Mouse (Mus musculus): Measurements from ENCODE around the gene Plk5. TPM values are rescaled to one million over a fixed set of nuclear protein-coding genes. Genes with fewer than 3 reads are reported as not detected.
A peak's percentile ranks its signal among the peaks of the same experiment; 100 is the strongest.
"Not testable (repeated sequence)": the region's sequence is repeated elsewhere in the genome, so short reads cannot be mapped to it uniquely, and the experiment has no call there.

Plk5 gene
- polyA plus RNA-seq, 1 experiment from 2014 or later: 0.50 TPM

GRCm38 (mm10) chr10:80336263-80336662 is 20.0 kb upstream of the Plk5 start:
- Histone ChIP-seq H3K4me3 (no peak overlapping the region), H3K27ac (no peak overlapping the region), H3K4me2 (replicated peaks) (no peak overlapping the region), H3K9me3 (replicated peaks) (no peaks in the 10 kb centered on the region), H3K27me3 (peaks cover 35% of the 10 kb centered on the region), H3K4me1 (peaks cover 8% of the 10 kb centered on the region; the same call in 1 of the 2 replicates), H3K36me3 (no peaks in the 10 kb centered on the region), H3K9ac (no peak overlapping the region)
- no peak for ATAC-seq (ENCODE audit: low FRiP score)
- WGBS: 88% methylated on average over 12 of the region's 12 CpGs

DNA sequence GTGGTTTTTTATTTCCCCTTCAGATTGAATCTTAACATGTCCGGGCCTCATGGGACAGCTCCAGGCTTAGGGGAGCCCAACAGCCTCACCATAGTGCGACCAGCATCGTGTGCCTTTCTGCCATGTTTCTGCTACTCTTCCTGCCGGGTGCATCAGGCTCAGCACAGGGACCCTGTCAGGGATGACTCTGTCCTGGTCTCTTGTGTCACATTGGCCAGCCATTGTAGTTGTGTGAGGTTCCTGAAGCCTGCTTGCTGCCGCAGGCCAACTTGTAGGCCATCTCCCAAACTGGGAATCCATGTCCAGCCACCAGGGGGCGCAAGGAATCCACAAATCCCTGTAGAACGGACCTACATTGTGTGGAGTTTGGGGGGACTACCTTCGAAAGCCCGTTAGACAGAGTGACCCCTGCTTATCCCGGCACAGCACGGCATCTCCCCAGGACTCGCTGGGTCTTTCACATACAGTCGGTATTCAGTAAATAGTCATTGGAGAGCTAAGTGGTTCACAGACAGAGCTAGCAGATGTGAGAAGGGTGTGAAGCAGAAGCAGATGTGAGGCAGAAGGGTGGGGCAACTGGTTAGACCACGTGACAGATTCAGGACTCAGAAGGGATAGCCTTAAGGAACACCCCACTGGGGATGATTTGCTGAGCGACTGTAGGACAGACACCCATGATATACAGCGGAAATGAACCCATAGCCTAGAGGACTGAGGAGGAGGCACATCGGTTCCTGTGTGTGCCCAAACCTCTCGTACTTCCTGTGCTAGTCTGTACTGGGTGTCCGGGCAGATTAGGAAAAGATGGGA is 16.1 kb upstream of the Plk5 start:
- no peak overlapping the region for H3K27ac ChIP-seq
- peaks cover 35% of the 10 kb centered on the region for H3K4me1 ChIP-seq
- 22% methylated on average over 19 of the region's 19 CpGs for WGBS
- no peak overlapping the region for H3K9ac ChIP-seq
- no peaks in the 10 kb centered on the region for H3K36me3 ChIP-seq
- H3K9me3 ChIP-seq (replicated peaks): no peaks in the 10 kb centered on the region
- H3K4me2 ChIP-seq (replicated peaks): 0 out of 2 replicates have a peak overlapping the region, but pooled peaks have one; percentile 13
- H3K27me3 ChIP-seq: peaks cover 61% of the 10 kb centered on the region
- no peak for ATAC-seq (ENCODE audit: low FRiP score)
- no peak overlapping the region for H3K4me3 ChIP-seq

DNA sequence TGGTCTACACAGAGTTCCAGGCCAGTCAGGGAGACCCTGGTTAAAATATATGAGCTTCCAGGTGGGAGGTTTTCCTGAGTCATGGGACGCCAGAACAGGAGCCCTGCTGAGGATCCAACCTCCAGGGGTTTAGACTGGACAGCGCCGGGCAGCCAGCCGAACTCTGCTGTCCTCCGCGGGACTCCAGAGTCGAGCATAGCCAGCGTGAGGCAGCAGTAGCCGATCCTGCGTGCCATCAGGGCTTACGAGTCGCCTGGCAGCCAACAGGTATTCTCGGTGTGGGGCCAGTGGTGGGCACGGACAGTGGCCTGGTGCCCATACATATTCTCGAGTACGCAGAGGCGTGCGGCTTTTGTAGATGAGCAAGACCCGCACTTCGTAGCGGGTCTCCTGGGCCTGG is 15.2 kb upstream of the Plk5 start:
- peaks cover 65% of the 10 kb centered on the region for H3K27me3 ChIP-seq
- H3K9ac ChIP-seq: no peak overlapping the region
- H3K4me3 ChIP-seq: no peak overlapping the region
- no peaks in the 10 kb centered on the region for H3K36me3 ChIP-seq
- WGBS: 13% methylated on average over 21 of the region's 21 CpGs
- no peak for ATAC-seq (ENCODE audit: low FRiP score)
- H3K9me3 ChIP-seq (replicated peaks): no peaks in the 10 kb centered on the region
- no peak overlapping the region for H3K4me2 ChIP-seq (replicated peaks)
- H3K4me1 ChIP-seq: peaks cover 38% of the 10 kb centered on the region
- H3K27ac ChIP-seq: no peak overlapping the region

- WGBS: 2% methylated on average over 44 of the region's 47 CpGs
- H3K9me3 ChIP-seq (replicated peaks): no peaks in the 10 kb centered on the region
- ATAC-seq (ENCODE audit: low FRiP score): 0 out of 2 replicates have a peak, but pooled peaks have one; percentile 3
- H3K4me1 ChIP-seq: peaks cover 38% of the 10 kb centered on the region
- no peaks in the 10 kb centered on the region for H3K36me3 ChIP-seq
- peak overlapping the region; percentile 54 for H3K4me2 ChIP-seq (replicated peaks)
- peaks cover 70% of the 10 kb centered on the region for H3K27me3 ChIP-seq
- H3K9ac ChIP-seq: no peak overlapping the region
- H3K27ac ChIP-seq: no peak overlapping the region
- peak overlapping the region; percentile 33 for H3K4me3 ChIP-seq
Measured at GRCm38 (mm10) chr10:80341491-80342304, 14.6 kb upstream of the Plk5 start.

DNA sequence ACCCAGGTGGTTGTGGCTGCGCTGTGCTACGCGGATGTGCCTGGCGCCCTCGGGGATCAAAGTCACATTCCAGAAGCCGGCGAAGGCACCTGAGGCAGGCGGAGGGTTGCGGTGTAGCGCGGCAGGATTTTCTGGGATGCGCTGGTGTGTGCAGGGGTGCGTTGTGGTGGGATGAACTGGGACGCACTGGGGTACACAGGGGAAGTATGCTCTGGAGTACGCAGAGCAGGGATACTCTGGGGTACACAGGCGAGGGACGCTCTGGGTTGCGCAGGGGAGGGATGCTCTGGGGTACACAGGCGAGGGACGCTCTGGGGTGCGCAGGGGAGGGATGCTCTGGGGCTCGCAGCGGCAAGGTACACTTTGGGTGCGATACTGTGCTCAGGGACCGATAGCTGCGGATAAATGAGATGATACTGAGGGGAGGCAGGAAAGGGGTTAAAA is 13.9 kb upstream of the Plk5 start:
- no peaks in the 10 kb centered on the region for H3K9me3 ChIP-seq (replicated peaks)
- ATAC-seq (ENCODE audit: low FRiP score): no peak

GRCm38 (mm10) chr10:80342749-80343424 is 13.4 kb upstream of the Plk5 start:
- Histone ChIP-seq H3K27ac (no peak overlapping the region), H3K9me3 (replicated peaks) (no peaks in the 10 kb centered on the region), H3K27me3 (peaks cover 81% of the 10 kb centered on the region), H3K9ac (peak overlapping the region; percentile 45; the same call in 1 of the 2 replicates), H3K4me1 (peaks cover 38% of the 10 kb centered on the region), H3K4me2 (replicated peaks) (peak overlapping the region; percentile 54), H3K4me3 (peak overlapping the region; percentile 33), H3K36me3 (no peaks in the 10 kb centered on the region)
- under 1% methylated on average over 27 of the region's 33 CpGs for WGBS
- ATAC-seq (ENCODE audit: low FRiP score): peak; percentile 72

More for the DNA sequence above, 13.9 kb upstream of the Plk5 start:
- Histone ChIP-seq H3K36me3 (no peaks in the 10 kb centered on the region), H3K4me2 (replicated peaks) (peak overlapping the region; percentile 54), H3K4me1 (peaks cover 38% of the 10 kb centered on the region), H3K9ac (peak overlapping the region; percentile 45; the same call in 1 of the 2 replicates), H3K27ac (no peak overlapping the region), H3K27me3 (peaks cover 75% of the 10 kb centered on the region), H3K4me3 (peak overlapping the region; percentile 33)
- 2% methylated on average over 26 of the region's 26 CpGs for WGBS

- Histone ChIP-seq H3K4me1 (peaks cover 43% of the 10 kb centered on the region), H3K36me3 (no peaks in the 10 kb centered on the region), H3K9ac (no peak overlapping the region), H3K27me3 (peaks cover 87% of the 10 kb centered on the region), H3K27ac (no peak overlapping the region), H3K9me3 (replicated peaks) (no peaks in the 10 kb centered on the region), H3K4me2 (replicated peaks) (peak overlapping the region; percentile 54), H3K4me3 (peak overlapping the region; percentile 33)
- WGBS: 29% methylated on average over 11 of the region's 13 CpGs
- ATAC-seq (ENCODE audit: low FRiP score): peak; percentile 15
Measured at GRCm38 (mm10) chr10:80343425-80343895, 12.8 kb upstream of the Plk5 start.

GRCm38 (mm10) chr10:80344131-80344661 is 12.1 kb upstream of the Plk5 start:
- no peak overlapping the region for H3K4me3 ChIP-seq
- no peak overlapping the region for H3K27ac ChIP-seq
- H3K36me3 ChIP-seq: no peaks in the 10 kb centered on the region
- no peaks in the 10 kb centered on the region for H3K9me3 ChIP-seq (replicated peaks)
- ATAC-seq (ENCODE audit: low FRiP score): no peak
- H3K9ac ChIP-seq: no peak overlapping the region
- peaks cover 94% of the 10 kb centered on the region for H3K27me3 ChIP-seq
- H3K4me2 ChIP-seq (replicated peaks): no peak overlapping the region
- WGBS: 43% methylated on average over 9 of the region's 9 CpGs
- peaks cover 50% of the 10 kb centered on the region for H3K4me1 ChIP-seq

DNA sequence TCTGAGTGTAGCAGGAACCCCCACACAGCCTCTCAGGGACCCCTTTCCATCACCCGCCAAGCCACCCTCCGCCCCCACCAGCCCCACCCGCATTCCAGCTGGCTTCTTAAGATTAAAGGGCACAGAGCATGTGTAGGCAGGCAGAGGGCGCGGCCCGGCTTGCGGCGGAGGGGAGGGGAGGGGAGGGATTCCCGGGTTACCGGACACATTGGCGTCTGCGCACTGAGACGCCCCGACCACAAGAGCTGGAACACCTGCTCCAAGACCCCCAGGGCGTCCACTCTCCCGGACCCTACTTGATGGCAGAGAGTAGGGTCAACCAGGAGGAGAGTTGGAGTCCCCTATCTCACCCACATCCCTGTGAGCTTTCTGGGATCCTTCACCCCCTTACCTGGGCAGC is 11.1 kb upstream of the Plk5 start:
- 0% methylated on average over 10 of the region's 16 CpGs for WGBS
- H3K4me1 ChIP-seq: peaks cover 49% of the 10 kb centered on the region
- H3K36me3 ChIP-seq: no peaks in the 10 kb centered on the region
- no peak overlapping the region for H3K4me3 ChIP-seq
- no peaks in the 10 kb centered on the region for H3K9me3 ChIP-seq (replicated peaks)
- H3K9ac ChIP-seq: no peak overlapping the region
- ATAC-seq (ENCODE audit: low FRiP score): no peak
- peaks cover 98% of the 10 kb centered on the region for H3K27me3 ChIP-seq
- no peak overlapping the region for H3K27ac ChIP-seq
- H3K4me2 ChIP-seq (replicated peaks): peak overlapping the region; percentile 1; the same call in 1 of the 2 replicates

DNA sequence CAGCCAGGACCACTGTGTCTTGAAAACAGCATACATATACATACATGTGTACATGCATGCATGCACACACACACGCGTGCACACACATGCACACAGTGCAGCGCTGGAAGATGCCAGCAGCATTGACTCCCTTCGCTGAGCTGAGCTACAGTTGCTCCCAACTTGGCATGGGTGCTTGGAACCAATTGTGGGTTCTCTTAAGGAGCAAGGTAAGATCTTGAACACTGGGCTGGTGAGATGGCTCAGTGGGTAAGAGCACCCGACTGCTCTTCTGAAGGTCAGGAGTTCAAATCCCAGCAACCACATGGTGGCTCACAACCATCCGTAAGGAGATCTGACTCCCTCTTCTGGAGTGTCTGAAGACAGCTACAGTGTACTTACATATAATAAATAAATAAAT is 10.3 kb upstream of the Plk5 start:
- not testable (repeated sequence) for ATAC-seq (ENCODE audit: low FRiP score); H3K4me3 ChIP-seq; H3K4me2 ChIP-seq (replicated peaks); H3K27ac ChIP-seq; H3K36me3 ChIP-seq; H3K9me3 ChIP-seq (replicated peaks); H3K9ac ChIP-seq
- Histone ChIP-seq H3K27me3 (peaks cover 98% of the 10 kb centered on the region), H3K4me1 (peaks cover 45% of the 10 kb centered on the region)
- WGBS: 67% methylated on average over 6 of the region's 6 CpGs

- no peak for ATAC-seq (ENCODE audit: low FRiP score)
- WGBS: 13% methylated on average over 17 of the region's 17 CpGs
- H3K27me3 ChIP-seq: peaks cover 98% of the 10 kb centered on the region
- no peaks in the 10 kb centered on the region for H3K36me3 ChIP-seq
- H3K4me3 ChIP-seq: no peak overlapping the region
- no peak overlapping the region for H3K27ac ChIP-seq
- H3K4me1 ChIP-seq: peaks cover 30% of the 10 kb centered on the region
- no peaks in the 10 kb centered on the region for H3K9me3 ChIP-seq (replicated peaks)
- no peak overlapping the region for H3K9ac ChIP-seq
- H3K4me2 ChIP-seq (replicated peaks): no peak overlapping the region
Measured at GRCm38 (mm10) chr10:80347514-80347967, 8.7 kb upstream of the Plk5 start.
